Mouse (Mus musculus): Measurements from ENCODE around the gene Fhdc1. TPM values are rescaled to one million over a fixed set of nuclear protein-coding genes. Genes with fewer than 3 reads are reported as not detected.

Gene Fhdc1
- polyA plus RNA-seq, 1 experiment from 2014 or later, result 1.2 TPM

DNA sequence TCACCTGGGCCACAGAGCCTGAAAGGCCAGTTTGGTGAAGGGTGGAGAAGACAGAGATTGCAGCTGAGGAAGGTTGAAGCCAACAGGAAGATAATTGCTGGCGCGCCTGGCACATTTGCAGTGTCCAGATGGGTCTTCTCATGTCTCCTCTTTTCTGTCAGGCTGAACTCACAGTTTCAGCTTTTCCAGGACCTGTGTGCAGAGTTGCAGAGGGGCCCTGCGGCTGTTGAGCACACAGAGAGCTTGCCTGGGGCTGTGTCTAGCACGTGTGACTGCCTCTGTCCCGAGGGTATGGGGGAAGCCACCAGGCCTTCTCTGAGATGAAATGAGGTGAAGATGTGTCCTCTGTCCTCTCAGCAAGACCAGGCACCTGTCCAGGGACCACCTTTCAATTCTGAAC, 49.0 kb downstream of the Fhdc1 start:
- no peak overlapping the region for H3K4me2 ChIP-seq
- H3K36me3 ChIP-seq, result no peaks in the 10 kb centered on the region
- H3K27me3 ChIP-seq, result peaks cover 6% of the 10 kb centered on the region; the same call in 1 of the 2 replicates
- no peak overlapping the region for H3K9ac ChIP-seq
- H3K4me1 ChIP-seq (replicated peaks), result peaks cover 16% of the 10 kb centered on the region
- no peak overlapping the region for H3K4me3 ChIP-seq
- no peak overlapping the region for H3K27ac ChIP-seq
- ATAC-seq (replicated peaks; ENCODE audit: insufficient number of reproducible peaks, insufficient read depth, low FRiP score, low read depth), result no peak
- H3K9me3 ChIP-seq (replicated peaks), result no peaks in the 10 kb centered on the region
- 64% methylated on average over 5 of the region's 5 CpGs for WGBS

DNA sequence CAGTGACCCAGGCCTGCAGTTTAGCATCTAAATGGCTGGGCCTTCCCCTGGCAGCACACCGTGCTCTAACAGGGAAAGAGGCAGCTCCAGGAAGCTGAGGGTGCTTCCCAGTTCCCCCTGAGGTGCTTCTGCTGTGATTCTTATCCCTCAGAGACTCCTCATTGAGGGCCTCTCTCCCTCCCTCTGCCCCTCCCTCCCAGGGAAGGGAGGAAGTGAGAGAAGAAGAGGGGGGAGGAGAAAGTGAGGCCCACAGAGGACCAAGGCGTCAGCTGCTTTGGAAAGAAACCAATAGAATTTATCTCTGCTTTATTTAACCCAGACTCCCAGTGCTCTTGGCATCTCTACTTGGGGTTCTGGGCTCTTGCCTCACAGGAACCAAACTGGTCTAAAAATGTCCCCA, 50.1 kb downstream of the Fhdc1 start:
- Histone ChIP-seq H3K27me3 (peaks cover 6% of the 10 kb centered on the region; the same call in 1 of the 2 replicates), H3K9ac (no peak overlapping the region), H3K4me3 (no peak overlapping the region), H3K9me3 (replicated peaks) (no peaks in the 10 kb centered on the region), H3K4me2 (no peak overlapping the region), H3K27ac (no peak overlapping the region), H3K36me3 (no peaks in the 10 kb centered on the region), H3K4me1 (replicated peaks) (peaks cover 9% of the 10 kb centered on the region)
- no peak for ATAC-seq (replicated peaks; ENCODE audit: insufficient number of reproducible peaks, insufficient read depth, low FRiP score, low read depth)
- 28% methylated on average over 2 of the region's 2 CpGs for WGBS

DNA sequence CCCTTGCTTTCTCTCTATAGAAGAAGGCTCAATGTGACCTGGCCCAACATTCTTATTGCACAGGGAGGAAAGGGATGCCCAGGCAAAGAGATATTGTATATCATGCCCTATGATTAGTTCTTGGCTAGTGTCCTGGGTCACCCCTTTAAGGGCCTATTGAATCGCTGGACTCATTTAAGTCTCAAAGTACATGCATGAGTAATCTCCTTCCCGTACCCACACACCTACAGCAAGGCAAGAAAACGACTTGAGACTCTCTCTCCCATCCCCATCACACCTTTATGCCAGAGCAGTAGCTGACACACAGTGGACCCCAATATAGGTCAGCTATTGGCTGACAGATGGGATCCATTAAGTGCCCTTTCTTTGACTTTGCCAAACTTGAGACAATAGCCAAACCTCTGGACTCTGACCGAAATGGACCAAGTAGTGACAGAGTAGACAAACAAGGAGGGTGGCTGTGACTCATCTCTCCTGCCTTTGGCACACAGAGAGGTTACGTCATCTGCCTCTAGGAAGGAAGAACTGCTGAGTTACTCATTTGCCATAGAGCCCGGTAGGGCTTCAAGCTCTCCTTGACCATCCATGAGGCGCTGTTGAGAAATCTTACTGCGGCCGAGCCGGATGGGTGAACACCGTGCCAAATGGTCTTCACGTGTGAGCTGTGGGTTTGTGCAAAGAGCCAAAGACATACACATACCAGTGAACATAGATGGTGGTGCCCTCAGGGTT, 51.1 kb downstream of the Fhdc1 start:
- 87% methylated on average over 12 of the region's 12 CpGs for WGBS
- Histone ChIP-seq H3K9ac (no peak overlapping the region), H3K27ac (no peak overlapping the region), H3K27me3 (peaks cover 3% of the 10 kb centered on the region; the same call in 1 of the 2 replicates), H3K4me1 (replicated peaks) (peaks cover 5% of the 10 kb centered on the region), H3K4me2 (no peak overlapping the region), H3K4me3 (no peak overlapping the region), H3K36me3 (no peaks in the 10 kb centered on the region), H3K9me3 (replicated peaks) (no peaks in the 10 kb centered on the region)
- ATAC-seq (replicated peaks; ENCODE audit: insufficient number of reproducible peaks, insufficient read depth, low FRiP score, low read depth), result no peak

DNA sequence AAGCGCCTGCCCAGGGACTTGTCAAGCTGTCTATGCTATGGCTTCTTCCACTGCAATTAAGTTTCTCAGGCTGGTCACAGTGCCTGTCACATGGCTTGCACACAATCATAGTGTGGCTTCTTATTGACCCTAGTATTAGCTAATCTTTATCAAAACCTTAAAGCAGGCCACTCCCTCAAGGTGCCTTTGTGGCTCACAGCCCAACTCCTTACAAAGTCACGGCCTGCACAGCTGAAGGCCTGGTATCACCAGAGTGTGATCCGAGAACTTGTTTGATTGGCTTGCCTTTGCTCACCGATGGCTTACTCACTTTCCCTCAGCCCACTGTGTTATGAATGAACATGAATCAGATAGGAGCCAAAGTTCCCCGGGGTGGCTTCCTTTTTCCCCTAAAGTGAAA, 52.5 kb downstream of the Fhdc1 start:
- Histone ChIP-seq H3K36me3 (no peaks in the 10 kb centered on the region), H3K4me1 (replicated peaks) (peaks cover 5% of the 10 kb centered on the region), H3K9me3 (replicated peaks) (no peaks in the 10 kb centered on the region), H3K27ac (no peak overlapping the region), H3K9ac (no peak overlapping the region), H3K4me2 (no peak overlapping the region), H3K4me3 (no peak overlapping the region), H3K27me3 (peaks cover 3% of the 10 kb centered on the region; the same call in 1 of the 2 replicates)
- ATAC-seq (replicated peaks; ENCODE audit: insufficient number of reproducible peaks, insufficient read depth, low FRiP score, low read depth), result no peak
- WGBS, result 79% methylated on average over 5 of the region's 5 CpGs

DNA sequence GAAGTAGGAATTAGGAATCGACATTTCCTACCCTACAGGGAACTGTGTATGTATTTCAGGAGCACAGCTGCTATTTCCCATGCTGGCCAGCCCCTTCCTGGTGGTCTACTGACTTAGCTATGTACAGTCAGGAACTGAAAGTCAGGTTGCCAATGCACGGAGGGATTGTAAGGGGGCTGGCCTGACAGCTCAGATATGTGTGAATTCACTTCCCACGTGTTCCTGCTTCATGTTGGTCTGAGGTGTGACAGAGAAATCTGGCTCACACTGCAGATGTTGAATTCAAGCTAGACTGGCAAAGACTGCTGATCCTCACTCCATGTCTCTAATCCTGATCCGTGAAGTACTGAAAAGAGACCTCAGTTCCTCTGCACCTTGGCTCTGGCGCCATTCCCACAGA, 57.9 kb downstream of the Fhdc1 start:
- WGBS, result 60% methylated on average over 5 of the region's 5 CpGs
- no peak overlapping the region for H3K4me3 ChIP-seq
- no peak overlapping the region for H3K4me2 ChIP-seq
- no peak overlapping the region for H3K9ac ChIP-seq
- H3K36me3 ChIP-seq, result no peaks in the 10 kb centered on the region
- no peaks in the 10 kb centered on the region for H3K27me3 ChIP-seq
- no peak for ATAC-seq (replicated peaks; ENCODE audit: insufficient number of reproducible peaks, insufficient read depth, low FRiP score, low read depth)
- H3K4me1 ChIP-seq (replicated peaks), result no peaks in the 10 kb centered on the region
- H3K27ac ChIP-seq, result no peak overlapping the region
- H3K9me3 ChIP-seq (replicated peaks), result no peaks in the 10 kb centered on the region

DNA sequence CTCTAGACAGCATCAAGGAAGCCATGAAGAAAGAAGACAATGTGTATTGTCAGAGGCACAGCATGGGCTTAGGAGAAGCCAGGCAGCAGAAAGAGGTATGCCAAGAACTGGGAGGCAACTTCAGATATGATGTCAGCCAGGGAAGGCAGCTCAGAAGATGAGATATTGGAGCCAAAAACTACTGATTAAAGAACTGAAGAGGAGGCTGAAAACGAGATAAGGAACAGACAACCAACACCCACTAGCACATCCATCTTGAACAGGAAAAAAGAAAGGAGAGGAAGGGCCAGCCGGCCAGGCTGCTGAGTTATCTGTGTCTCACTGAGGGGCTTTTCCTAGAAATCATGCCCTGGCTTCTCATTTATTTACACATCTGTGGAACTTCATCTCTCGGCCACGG, 66.4 kb downstream of the Fhdc1 start:
- no peak for ATAC-seq (replicated peaks; ENCODE audit: insufficient number of reproducible peaks, insufficient read depth, low FRiP score, low read depth)
- H3K27me3 ChIP-seq, result 0 out of 2 replicates have a peak, but pooled peaks cover 3% of the 10 kb centered on the region
- H3K36me3 ChIP-seq, result no peaks in the 10 kb centered on the region
- H3K4me2 ChIP-seq, result no peak overlapping the region
- H3K27ac ChIP-seq, result no peak overlapping the region
- H3K4me1 ChIP-seq (replicated peaks), result no peaks in the 10 kb centered on the region
- no peak overlapping the region for H3K4me3 ChIP-seq
- no peaks in the 10 kb centered on the region for H3K9me3 ChIP-seq (replicated peaks)
- no peak overlapping the region for H3K9ac ChIP-seq
- 51% methylated on average over 4 of the region's 4 CpGs for WGBS

DNA sequence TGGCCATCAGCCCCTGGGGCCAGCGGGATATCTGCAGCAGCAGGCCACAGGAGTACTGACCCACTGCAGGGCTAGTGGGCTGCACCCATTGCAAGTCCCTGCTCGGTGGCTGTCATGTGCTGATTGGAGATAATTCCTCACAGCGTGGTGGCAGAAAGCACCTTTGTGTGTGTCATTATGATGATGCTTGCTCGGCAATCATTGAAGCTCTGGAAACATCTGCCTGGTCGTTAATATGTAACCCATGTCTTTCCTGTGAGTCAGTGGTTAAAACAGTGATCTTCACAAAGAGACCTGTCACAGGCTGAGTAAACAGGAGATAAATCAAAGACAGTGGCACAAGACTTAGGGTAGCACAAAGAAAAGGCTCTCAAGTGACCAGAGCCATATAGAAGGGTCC, 67.3 kb downstream of the Fhdc1 start:
- Histone ChIP-seq H3K27me3 (0 out of 2 replicates have a peak, but pooled peaks cover 3% of the 10 kb centered on the region), H3K9ac (no peak overlapping the region), H3K9me3 (replicated peaks) (no peaks in the 10 kb centered on the region), H3K36me3 (no peaks in the 10 kb centered on the region), H3K4me2 (no peak overlapping the region), H3K4me3 (no peak overlapping the region), H3K27ac (no peak overlapping the region), H3K4me1 (replicated peaks) (no peaks in the 10 kb centered on the region)
- ATAC-seq (replicated peaks; ENCODE audit: insufficient number of reproducible peaks, insufficient read depth, low FRiP score, low read depth), result no peak
- 52% methylated on average over 5 of the region's 5 CpGs for WGBS

DNA sequence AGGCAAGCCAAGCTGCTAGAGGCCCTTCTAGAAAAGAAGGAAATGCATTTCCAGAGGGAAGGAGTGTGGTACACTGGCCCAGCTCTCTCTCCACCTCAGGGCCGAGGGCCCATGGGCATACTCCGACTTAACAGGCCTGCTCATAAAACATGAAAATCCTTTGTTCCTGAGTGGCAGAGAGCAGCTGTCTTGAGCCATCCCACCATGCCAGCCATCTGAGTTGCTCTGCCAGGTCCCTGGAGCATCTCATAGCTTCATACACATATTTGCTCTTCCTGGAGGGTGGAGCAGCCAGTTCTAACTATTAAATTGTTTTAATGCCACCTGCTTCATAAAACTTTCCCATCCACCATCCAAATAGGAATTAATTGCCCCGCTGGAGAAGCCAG, 70.8 kb downstream of the Fhdc1 start:
- Histone ChIP-seq H3K4me1 (replicated peaks) (no peaks in the 10 kb centered on the region), H3K9ac (no peak overlapping the region), H3K9me3 (replicated peaks) (no peaks in the 10 kb centered on the region), H3K27me3 (0 out of 2 replicates have a peak, but pooled peaks cover 11% of the 10 kb centered on the region), H3K36me3 (no peaks in the 10 kb centered on the region), H3K27ac (no peak overlapping the region), H3K4me2 (no peak overlapping the region), H3K4me3 (no peak overlapping the region)
- 84% methylated on average over 3 of the region's 3 CpGs for WGBS
- no peak for ATAC-seq (replicated peaks; ENCODE audit: insufficient number of reproducible peaks, insufficient read depth, low FRiP score, low read depth)

DNA sequence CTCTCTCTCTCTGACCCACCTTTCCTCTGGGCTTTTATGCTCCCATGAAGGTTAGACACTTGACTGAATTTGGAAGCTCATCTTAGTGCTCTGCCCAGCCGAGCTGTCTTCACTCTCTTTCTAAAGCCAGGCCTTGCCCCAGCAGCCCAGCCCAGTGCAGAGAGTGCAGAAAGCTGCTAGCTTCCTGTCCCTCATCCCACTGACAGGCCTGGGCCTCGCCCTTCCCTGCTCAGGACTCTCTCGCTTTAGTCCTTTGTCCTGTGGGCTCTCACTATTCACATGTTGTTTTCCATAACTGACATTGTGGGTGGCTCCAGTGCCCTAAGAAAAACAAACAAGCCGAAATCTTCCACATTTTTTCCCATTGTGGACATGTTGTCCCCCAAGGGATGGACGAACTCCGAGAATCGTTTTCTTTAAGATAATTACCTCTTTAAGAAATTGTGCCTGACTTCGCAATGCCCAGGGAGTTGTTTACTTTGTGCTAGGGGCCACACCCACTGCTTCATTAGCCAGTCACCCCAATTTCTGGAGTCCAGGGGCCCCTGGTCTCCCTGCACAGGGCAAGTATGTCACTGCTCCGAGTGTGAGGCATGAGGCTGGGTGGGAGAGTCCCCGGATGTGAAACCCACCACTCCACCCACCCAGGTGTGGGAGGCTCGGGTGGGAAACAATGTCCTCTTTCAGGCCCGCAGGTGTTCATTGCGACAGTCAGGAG, 71.3 kb downstream of the Fhdc1 start:
- Histone ChIP-seq H3K9ac (no peak overlapping the region), H3K4me3 (no peak overlapping the region), H3K4me2 (no peak overlapping the region), H3K4me1 (replicated peaks) (peaks cover under 1% of the 10 kb centered on the region), H3K36me3 (no peaks in the 10 kb centered on the region), H3K9me3 (replicated peaks) (no peaks in the 10 kb centered on the region), H3K27me3 (peaks cover 13% of the 10 kb centered on the region; the same call in 1 of the 2 replicates), H3K27ac (no peak overlapping the region)
- WGBS, result 62% methylated on average over 13 of the region's 13 CpGs
- no peak for ATAC-seq (replicated peaks; ENCODE audit: insufficient number of reproducible peaks, insufficient read depth, low FRiP score, low read depth)

DNA sequence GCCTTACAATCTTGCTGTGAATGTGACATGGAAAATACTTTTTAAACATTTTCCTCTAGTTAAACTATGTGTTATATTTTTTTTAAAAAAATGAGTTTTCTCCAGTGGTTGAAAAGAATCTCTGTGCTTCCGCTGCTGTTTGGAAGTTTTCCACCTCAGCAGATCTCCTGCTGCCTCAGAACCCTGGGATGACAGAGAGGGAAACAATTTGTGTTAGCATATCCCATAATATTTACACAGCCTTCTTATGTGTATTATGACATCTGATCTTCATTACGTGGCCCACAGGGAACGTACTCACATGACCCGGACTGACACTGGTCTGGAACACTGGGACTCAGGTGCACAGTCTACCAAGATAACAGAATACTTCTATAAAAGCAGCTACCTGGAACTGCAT, 74.7 kb downstream of the Fhdc1 start:
- Histone ChIP-seq H3K36me3 (no peaks in the 10 kb centered on the region), H3K4me3 (no peak overlapping the region), H3K9me3 (replicated peaks) (no peaks in the 10 kb centered on the region), H3K4me2 (no peak overlapping the region), H3K27me3 (peaks cover 9% of the 10 kb centered on the region; the same call in 1 of the 2 replicates), H3K4me1 (replicated peaks) (peaks cover 6% of the 10 kb centered on the region), H3K9ac (no peak overlapping the region), H3K27ac (no peak overlapping the region)
- 85% methylated on average over 4 of the region's 4 CpGs for WGBS
- ATAC-seq (replicated peaks; ENCODE audit: insufficient number of reproducible peaks, insufficient read depth, low FRiP score, low read depth), result no peak

DNA sequence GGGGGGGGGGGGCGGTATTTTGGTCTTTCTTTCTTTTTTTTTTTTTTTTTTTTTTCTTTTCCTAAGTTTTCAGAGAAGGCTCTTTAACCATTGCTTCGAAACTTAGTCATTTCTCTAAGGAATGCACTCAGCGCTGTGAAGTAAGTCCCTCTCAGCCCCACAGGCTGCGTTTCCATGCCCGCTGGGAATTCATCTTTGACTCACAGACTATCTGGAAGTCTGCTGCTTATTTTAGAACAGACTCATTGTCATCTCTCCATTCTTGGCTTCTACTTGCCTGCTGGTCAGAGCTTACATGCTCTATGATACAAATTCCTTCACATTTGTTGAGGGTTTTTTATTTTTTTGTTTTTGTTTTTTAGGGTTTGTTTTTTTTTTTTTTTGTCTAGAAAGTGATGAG, 76.8 kb downstream of the Fhdc1 start:
- 18% methylated on average over 5 of the region's 5 CpGs for WGBS
- Histone ChIP-seq H3K9ac (no peak overlapping the region), H3K4me3 (no peak overlapping the region), H3K36me3 (no peaks in the 10 kb centered on the region), H3K4me1 (replicated peaks) (peaks cover 12% of the 10 kb centered on the region), H3K27me3 (peaks cover 9% of the 10 kb centered on the region; the same call in 1 of the 2 replicates), H3K9me3 (replicated peaks) (no peaks in the 10 kb centered on the region), H3K4me2 (0 out of 2 replicates have a peak overlapping the region, but pooled peaks have one; percentile 13), H3K27ac (no peak overlapping the region)
- ATAC-seq (replicated peaks; ENCODE audit: insufficient number of reproducible peaks, insufficient read depth, low FRiP score, low read depth), result no peak

All from heart, embryonic 15.5 days (tissue).